Mouse (Mus musculus) kidney, embryonic 15.5 days (tissue): ENCODE measurements around the gene Vsig2. TPM values are rescaled to one million over a fixed set of nuclear protein-coding genes. Genes with fewer than 3 reads are reported as not detected.

Experiments
- ATAC-seq: fragments of 200-750 bp; cut with Nextera tagmentation; replicated peaks from 2 replicates; pipeline ENCODE4 v1.8.0; 2017; ENCODE audit warnings: moderate TSS enrichment; ENCODE audit not compliant: low FRiP score
- H3K27ac ChIP-seq: fragments of 300-500 bp; sonication (generic); 2 replicates; pipeline ENCODE4 v1.5.1; 2015; ENCODE audit warnings: mild to moderate bottlenecking, inconsistent platforms
- H3K27me3 ChIP-seq: fragments of 300-500 bp; sonication (generic); 2 replicates; pipeline ENCODE4 v1.6.1; 2015; ENCODE audit warnings: inconsistent platforms
- H3K36me3 ChIP-seq: fragments of 300-500 bp; sonication (generic); 2 replicates; pipeline ENCODE4 v1.6.1; 2015; ENCODE audit warnings: inconsistent platforms
- H3K4me1 ChIP-seq: fragments of 300-500 bp; sonication (generic); 2 replicates; pipeline ENCODE4 v1.6.1; 2015; ENCODE audit warnings: inconsistent platforms
- H3K4me2 ChIP-seq: fragments of 300-500 bp; sonication (generic); 2 replicates; pipeline ENCODE4 v1.6.1; 2015; ENCODE audit warnings: moderate library complexity, mild to moderate bottlenecking, inconsistent platforms
- H3K4me3 ChIP-seq: fragments of 300-500 bp; sonication (generic); replicated peaks from 2 replicates; pipeline ENCODE4 v1.5.1; 2015; ENCODE audit warnings: mild to moderate bottlenecking, inconsistent platforms
- H3K9ac ChIP-seq: fragments of 300-500 bp; sonication (generic); 2 replicates; pipeline ENCODE4 v1.6.1; 2015; ENCODE audit warnings: mild to moderate bottlenecking, inconsistent platforms
- H3K9me3 ChIP-seq: fragments of 300-500 bp; sonication (generic); replicated peaks from 2 replicates; pipeline ENCODE4 v1.6.1; 2016; ENCODE audit warnings: inconsistent platforms
- WGBS: fragments of 180-500 bp; shearing (Covaris S2); methylation state at CpG from one replicate; pipeline ENCODE4 v1.1.7; 2015; ENCODE audit warnings: mixed read lengths; 5-methylcytosine and 5-hydroxymethylcytosine counted together
- polyA plus RNA-seq: library from polyadenylated mRNA; unstranded; fragments of >200 nt; fragmentation: Nextera tagmentation; extraction: Ambion mirVana; gene quantifications from 2 replicates; pipeline ENCODE4 v1.2.1, GENCODE M21; 2015

Gene Vsig2
- polyA plus RNA-seq, 1 experiment from 2014 or later, result 1.4 TPM

DNA sequence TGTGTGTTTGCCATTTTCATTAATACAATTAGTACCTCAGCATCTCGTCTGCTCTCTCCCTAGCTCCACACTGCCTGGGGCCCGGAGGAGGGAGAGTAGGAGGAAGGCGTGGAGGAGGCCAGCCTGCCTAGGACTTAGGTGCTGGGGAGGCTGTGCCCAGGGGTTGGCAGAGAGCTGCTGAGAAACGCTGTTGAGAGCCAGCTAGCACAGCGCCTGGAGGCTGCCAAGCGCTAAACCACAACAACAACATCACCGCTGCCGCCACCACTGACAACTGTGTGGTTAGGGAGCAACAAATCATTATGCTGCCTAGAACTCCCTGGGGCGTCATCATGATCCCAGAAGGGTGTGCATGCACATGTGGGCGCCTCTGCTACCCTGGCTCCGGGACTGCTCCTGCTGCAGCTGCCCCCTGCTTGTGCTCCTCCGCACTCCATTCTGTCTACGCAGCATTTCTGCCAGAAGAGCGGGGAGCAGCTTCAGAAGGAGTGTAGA lies 37.4 kb downstream of the Vsig2 start:
- peaks cover 5% of the 10 kb centered on the region; the same call in 1 of the 2 replicates for H3K4me1 ChIP-seq
- no peak overlapping the region for H3K27ac ChIP-seq
- no peak overlapping the region for H3K9ac ChIP-seq
- H3K36me3 ChIP-seq, result no peaks in the 10 kb centered on the region
- peak; percentile 25; the same call in 1 of the 2 replicates for ATAC-seq
- 0 out of 2 replicates have a peak overlapping the region, but pooled peaks have one; percentile 5 for H3K4me3 ChIP-seq
- peak overlapping the region; percentile 37 for H3K4me2 ChIP-seq
- 31% methylated on average over 14 of the region's 14 CpGs for WGBS
- H3K9me3 ChIP-seq, result no peaks in the 10 kb centered on the region
- peaks cover 3% of the 10 kb centered on the region; the same call in 1 of the 2 replicates for H3K27me3 ChIP-seq

DNA sequence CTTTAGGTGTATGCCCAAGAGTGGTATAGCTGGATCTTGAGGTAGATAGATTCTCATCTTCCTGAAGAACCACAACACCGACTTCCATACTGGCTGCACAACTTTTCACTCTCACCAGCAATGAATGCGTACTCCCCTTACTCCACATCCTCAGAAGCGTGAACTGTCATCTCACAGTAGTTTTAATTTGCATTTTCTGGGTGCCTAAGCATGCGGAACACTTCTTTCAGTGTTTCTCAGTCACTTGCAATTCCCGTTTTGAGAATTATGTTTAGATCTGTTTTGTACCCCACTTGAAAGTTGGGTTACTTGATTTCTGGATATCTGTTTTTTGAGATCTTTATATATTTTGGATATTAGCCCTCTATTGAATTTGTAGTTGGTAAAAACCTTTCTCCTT lies 44.5 kb downstream of the Vsig2 start:
- WGBS, result 83% methylated on average over 5 of the region's 5 CpGs
- no peaks in the 10 kb centered on the region for H3K27me3 ChIP-seq
- H3K27ac ChIP-seq, result no peak overlapping the region
- H3K9me3 ChIP-seq, result no peaks in the 10 kb centered on the region
- no peak for ATAC-seq
- no peaks in the 10 kb centered on the region for H3K4me1 ChIP-seq
- H3K36me3 ChIP-seq, result no peaks in the 10 kb centered on the region
- no peak overlapping the region for H3K4me2 ChIP-seq
- no peak overlapping the region for H3K9ac ChIP-seq
- no peak overlapping the region for H3K4me3 ChIP-seq

DNA sequence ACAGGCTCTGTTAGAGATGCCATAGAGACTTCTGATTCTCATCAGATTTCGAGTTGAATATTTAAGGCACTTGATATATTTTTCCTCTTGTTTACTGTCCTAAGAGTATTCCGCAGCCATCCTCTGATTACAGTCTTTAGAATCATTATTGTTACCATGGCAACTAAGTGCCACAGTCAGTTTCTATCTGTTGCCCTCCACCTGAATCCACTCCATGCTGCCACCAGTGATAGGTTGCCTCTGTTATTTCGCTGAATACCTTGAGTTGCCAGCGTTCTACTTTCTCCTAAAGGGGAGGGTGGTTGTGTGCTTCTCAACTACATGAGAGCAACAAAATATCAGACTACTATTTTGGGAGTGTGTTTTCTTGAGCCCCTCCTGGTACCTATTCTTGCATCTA lies 47.7 kb downstream of the Vsig2 start:
- no peaks in the 10 kb centered on the region for H3K27me3 ChIP-seq
- 82% methylated on average over 4 of the region's 4 CpGs for WGBS
- H3K9me3 ChIP-seq, result no peaks in the 10 kb centered on the region

DNA sequence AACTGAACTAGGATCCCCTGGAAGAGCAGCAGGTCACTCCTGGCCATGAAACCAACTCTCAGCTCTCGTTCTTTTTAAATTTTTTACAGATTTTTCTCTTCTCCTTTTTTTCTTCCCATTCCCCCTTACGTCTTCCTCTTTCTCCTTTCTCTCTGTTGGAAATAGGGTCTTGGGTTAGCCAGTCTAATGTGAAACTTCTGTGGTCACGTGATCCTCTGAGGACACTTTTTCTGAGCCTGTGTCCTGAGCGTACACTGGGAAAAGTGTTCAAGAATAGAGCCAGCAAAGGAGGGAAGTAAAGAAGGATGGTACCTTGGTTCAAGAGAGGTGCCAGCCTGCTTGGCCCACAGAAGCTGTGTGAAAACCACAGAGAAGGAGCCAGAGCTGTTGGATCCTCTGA lies 51.3 kb downstream of the Vsig2 start:
- Histone ChIP-seq H3K9me3 (no peaks in the 10 kb centered on the region), H3K9ac (no peak overlapping the region), H3K4me3 (no peak overlapping the region), H3K27me3 (no peaks in the 10 kb centered on the region), H3K27ac (no peak overlapping the region), H3K4me2 (no peak overlapping the region), H3K4me1 (no peaks in the 10 kb centered on the region), H3K36me3 (no peaks in the 10 kb centered on the region)
- ATAC-seq, result no peak
- WGBS, result 89% methylated on average over 4 of the region's 4 CpGs

More for the DNA sequence above, 47.7 kb downstream of the Vsig2 start:
- no peak overlapping the region for H3K27ac ChIP-seq
- no peaks in the 10 kb centered on the region for H3K36me3 ChIP-seq
- no peak overlapping the region for H3K4me2 ChIP-seq
- no peak for ATAC-seq
- no peaks in the 10 kb centered on the region for H3K4me1 ChIP-seq
- no peak overlapping the region for H3K4me3 ChIP-seq
- H3K9ac ChIP-seq, result no peak overlapping the region

DNA sequence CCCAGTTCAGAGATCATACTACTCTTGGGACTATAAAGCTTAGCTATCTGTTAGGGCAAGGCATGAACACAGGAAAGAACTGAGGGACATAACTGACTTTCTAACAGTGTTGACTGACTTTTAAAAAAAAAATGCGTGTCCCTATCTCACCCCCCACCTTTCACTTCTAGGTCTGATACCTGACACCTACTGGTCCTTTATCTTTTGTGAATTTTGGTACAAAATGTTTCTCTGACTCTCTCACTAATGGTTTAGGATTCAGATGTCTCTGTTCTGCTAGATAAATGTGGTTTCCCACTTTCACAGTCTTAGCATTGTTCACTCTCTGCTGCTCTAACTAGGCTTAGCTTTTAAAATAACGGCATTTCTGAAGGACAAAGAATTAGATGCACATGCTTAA lies 53.0 kb downstream of the Vsig2 start:
- Histone ChIP-seq H3K4me1 (no peaks in the 10 kb centered on the region), H3K9ac (no peak overlapping the region), H3K36me3 (no peaks in the 10 kb centered on the region), H3K27ac (no peak overlapping the region), H3K4me3 (no peak overlapping the region), H3K4me2 (no peak overlapping the region), H3K27me3 (no peaks in the 10 kb centered on the region), H3K9me3 (no peaks in the 10 kb centered on the region)
- 67% methylated on average over 2 of the region's 2 CpGs for WGBS
- no peak for ATAC-seq

DNA sequence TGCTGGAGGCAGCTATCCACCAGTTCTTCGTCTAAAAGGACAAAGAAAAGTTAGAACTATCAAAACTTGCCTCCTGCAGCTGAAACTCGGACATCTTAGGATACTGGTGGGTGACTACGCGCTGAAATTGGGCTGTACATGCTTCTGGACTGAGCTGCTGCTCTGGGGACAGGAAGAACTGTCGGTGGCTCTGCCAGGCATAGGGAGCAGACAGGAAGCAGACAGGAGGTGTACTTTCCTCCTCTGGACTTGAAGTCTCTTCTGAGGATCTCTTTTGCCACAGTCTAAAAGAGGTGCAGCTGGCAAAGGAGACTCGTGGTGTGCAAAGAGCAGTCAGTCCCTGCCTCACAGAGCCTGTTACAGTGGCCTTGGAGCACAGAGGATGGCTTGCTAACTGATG lies 53.6 kb downstream of the Vsig2 start:
- Histone ChIP-seq H3K9me3 (no peaks in the 10 kb centered on the region), H3K4me2 (no peak overlapping the region), H3K4me3 (no peak overlapping the region), H3K36me3 (no peaks in the 10 kb centered on the region), H3K4me1 (no peaks in the 10 kb centered on the region), H3K27me3 (no peaks in the 10 kb centered on the region), H3K27ac (no peak overlapping the region), H3K9ac (no peak overlapping the region)
- 57% methylated on average over 6 of the region's 6 CpGs for WGBS
- ATAC-seq, result no peak

DNA sequence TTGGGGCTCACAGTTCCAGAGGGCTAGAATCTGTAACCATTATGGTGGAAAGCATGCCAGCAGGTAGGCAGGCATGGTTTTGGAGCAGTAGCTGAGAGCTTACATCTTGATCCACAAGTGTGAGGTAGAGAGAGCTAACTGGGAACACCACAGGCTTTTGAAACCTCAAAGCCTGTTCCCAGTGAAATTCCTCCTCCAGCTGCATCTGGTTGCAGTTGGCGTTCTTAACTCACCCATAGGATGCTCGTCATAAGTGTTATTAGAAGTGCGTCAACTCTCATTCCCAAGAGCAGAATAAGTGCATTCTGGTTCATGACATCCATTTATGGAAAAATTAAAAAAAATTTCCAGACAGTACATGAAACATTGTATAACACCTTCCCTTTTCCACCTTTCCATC lies 54.6 kb downstream of the Vsig2 start:
- Histone ChIP-seq H3K4me3 (no peak overlapping the region), H3K36me3 (no peaks in the 10 kb centered on the region), H3K9ac (no peak overlapping the region), H3K27me3 (no peaks in the 10 kb centered on the region), H3K9me3 (no peaks in the 10 kb centered on the region), H3K27ac (no peak overlapping the region), H3K4me2 (no peak overlapping the region), H3K4me1 (no peaks in the 10 kb centered on the region)
- 89% methylated on average over 3 of the region's 3 CpGs for WGBS
- no peak for ATAC-seq

Other genes starting within 250 kb of the Vsig2 start
- 7.1 and 8.0 TPM in 2 replicates for gene Ccdc15, start 190.8 kb upstream of the Vsig2 start, polyA plus RNA-seq
- not detected in 2 replicates for gene Hepacam, start 171.9 kb upstream of the Vsig2 start, polyA plus RNA-seq
- gene Robo4, start 137.4 kb upstream of the Vsig2 start, polyA plus RNA-seq, result 15.8 and 19.6 TPM in 2 replicates
- 0.18 and 0.53 TPM in 2 replicates for gene Robo3, start 106.0 kb upstream of the Vsig2 start, polyA plus RNA-seq
- 22.1 and 23.9 TPM in 2 replicates for gene Msantd2, start 49.9 kb upstream of the Vsig2 start, polyA plus RNA-seq
- 72.7 and 76.5 TPM in 2 replicates for gene Esam, start 11.2 kb upstream of the Vsig2 start, polyA plus RNA-seq
- gene Nrgn, start 13.6 kb downstream of the Vsig2 start, polyA plus RNA-seq, result 3.4 and 4.2 TPM in 2 replicates
- 9.5 and 9.6 TPM in 2 replicates for gene Siae, start 16.4 kb downstream of the Vsig2 start, polyA plus RNA-seq
- 6.6 and 6.7 TPM in 2 replicates for gene Spa17, start 74.5 kb downstream of the Vsig2 start, polyA plus RNA-seq
- 140 and 141 TPM in 2 replicates for gene Tbrg1, start 118.1 kb downstream of the Vsig2 start, polyA plus RNA-seq
- 5.4 TPM in 1 of 2 replicates, not detected in the other for gene Panx3, start 130.0 kb downstream of the Vsig2 start, polyA plus RNA-seq
- not detected in 2 replicates for gene Olfr160, start 177.0 kb downstream of the Vsig2 start, polyA plus RNA-seq
- not detected in 2 replicates for gene Olfr874, start 205.9 kb downstream of the Vsig2 start, polyA plus RNA-seq
- gene Olfr875, start 232.6 kb downstream of the Vsig2 start, polyA plus RNA-seq, result not detected in 2 replicates